Mouse (Mus musculus) liver, embryonic 11.5 days (tissue): ENCODE data around the gene Patj. TPM values are rescaled to one million over a fixed set of nuclear protein-coding genes. Genes with fewer than 3 reads are reported as not detected.
"Not testable (repeated sequence)": the region's sequence is repeated elsewhere in the genome, so short reads cannot be mapped to it uniquely, and the experiment has no call there.

Source experiments
- ATAC-seq: fragments of 200-750 bp; cut with Nextera tagmentation; replicated peaks from 2 replicates; pipeline ENCODE4 v1.8.0; 2017; ENCODE audit warnings: moderate number of reproducible peaks, mild to moderate bottlenecking, moderate TSS enrichment, moderate library complexity; ENCODE audit not compliant: low FRiP score
- DNase-seq: peaks from one replicate; pipeline ENCODE4 v3.0.0-alpha.2; 2017; ENCODE audit warnings: low spot score
- H3K27ac ChIP-seq: fragments of 300-500 bp; sonication (generic); 2 replicates; pipeline ENCODE4 v1.5.1; 2014; ENCODE audit warnings: mild to moderate bottlenecking, low read depth, low read length, control low read depth
- H3K27me3 ChIP-seq: fragments of 300-500 bp; sonication (generic); replicated peaks from 2 replicates; pipeline ENCODE4 v1.6.1; 2014; ENCODE audit warnings: low read length, mixed read lengths; ENCODE audit not compliant: control insufficient read depth, insufficient read depth
- H3K36me3 ChIP-seq: fragments of 300-500 bp; sonication (generic); 2 replicates; pipeline ENCODE4 v1.6.1; 2014; ENCODE audit warnings: mild to moderate bottlenecking, low read length, moderate library complexity, mixed read lengths; ENCODE audit not compliant: control insufficient read depth, insufficient read depth
- H3K4me1 ChIP-seq: fragments of 300-500 bp; sonication (generic); replicated peaks from 2 replicates; pipeline ENCODE4 v1.6.1; 2014; ENCODE audit warnings: low read length, mixed read lengths; ENCODE audit not compliant: control insufficient read depth, insufficient read depth
- H3K4me2 ChIP-seq: fragments of 300-500 bp; sonication (generic); 2 replicates; pipeline ENCODE4 v1.6.1; 2014; ENCODE audit warnings: mild to moderate bottlenecking, control low read depth, moderate library complexity
- H3K4me3 ChIP-seq: fragments of 300-500 bp; sonication (generic); 2 replicates; pipeline ENCODE4 v1.5.1; 2014; ENCODE audit warnings: low read depth, low read length, control low read depth
- H3K9ac ChIP-seq: fragments of 300-500 bp; sonication (generic); 2 replicates; pipeline ENCODE4 v1.6.1; 2014; ENCODE audit warnings: low read depth, low read length, control low read depth
- H3K9me3 ChIP-seq: fragments of 300-500 bp; sonication (generic); 2 replicates; pipeline ENCODE4 v1.6.1; 2016; ENCODE audit warnings: low read length, inconsistent platforms, mixed read lengths; ENCODE audit not compliant: control insufficient read depth
- WGBS: fragments of 180-500 bp; shearing (Covaris S2); extraction: QIAGEN DNeasy Blood & Tissue Kit; methylation state at CpG from one replicate; pipeline ENCODE4 v1.1.7; 2014; 5-methylcytosine and 5-hydroxymethylcytosine counted together
- polyA plus RNA-seq: library from polyadenylated mRNA; unstranded; fragments of >200 nt; fragmentation: Nextera tagmentation; extraction: Ambion mirVana; gene quantifications from 2 replicates; pipeline ENCODE4 v1.2.1, GENCODE M21; 2014

The Patj gene
- polyA plus RNA-seq, 1 experiment from 2014 or later, result 4.9 TPM

GRCm38 (mm10) chr4:98622180-98622579 is 226.6 kb downstream of the Patj start:
- no peaks in the 10 kb centered on the region for H3K36me3 ChIP-seq
- 56% methylated on average over 1 of the region's 1 CpGs for WGBS

DNA sequence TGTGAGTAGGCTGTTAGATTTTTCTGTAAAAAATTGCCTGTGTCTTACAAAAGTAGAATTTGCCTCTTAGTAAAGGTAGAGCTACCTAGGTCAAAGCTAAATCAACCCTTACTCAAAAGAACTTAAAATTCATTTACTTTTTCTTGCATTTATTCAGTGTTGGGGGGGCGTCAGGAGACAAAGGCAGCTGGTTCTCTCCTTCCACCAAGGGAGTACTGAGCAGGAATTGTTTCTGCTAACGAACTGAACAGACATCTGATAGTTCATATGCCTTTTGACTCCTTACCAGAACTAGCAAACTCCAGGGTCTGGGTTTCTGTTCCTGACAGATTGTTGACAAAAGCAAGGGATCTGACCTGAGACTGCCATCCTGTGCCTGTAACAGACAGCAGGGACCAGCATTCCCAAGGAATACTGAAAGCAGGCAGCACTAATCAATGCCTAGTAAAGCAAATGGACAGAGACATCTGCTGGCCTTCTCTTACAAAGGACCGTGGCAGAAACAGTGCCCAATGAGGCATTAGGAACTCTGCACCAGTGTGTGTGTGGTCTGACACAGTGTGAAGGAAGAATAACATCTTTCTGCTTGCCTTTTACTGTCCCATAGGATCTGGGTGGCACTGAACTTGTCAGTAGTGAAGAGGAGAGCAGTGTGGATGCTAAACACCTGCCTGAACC is 227.6 kb downstream of the Patj start:
- ATAC-seq (no peak), DNase-seq (no peak)
- Histone ChIP-seq H3K9me3 (no peaks in the 10 kb centered on the region), H3K9ac (no peak overlapping the region), H3K4me3 (no peak overlapping the region), H3K27ac (no peak overlapping the region), H3K27me3 (no peaks in the 10 kb centered on the region), H3K4me2 (no peak overlapping the region), H3K4me1 (no peaks in the 10 kb centered on the region), H3K36me3 (no peaks in the 10 kb centered on the region)
- WGBS, result 52% methylated on average over 3 of the region's 3 CpGs

More at GRCm38 (mm10) chr4:98622180-98622579, 226.6 kb downstream of the Patj start:
- no peak overlapping the region for H3K9ac ChIP-seq
- no peak for ATAC-seq
- H3K4me2 ChIP-seq, result no peak overlapping the region
- H3K4me3 ChIP-seq, result no peak overlapping the region
- no peaks in the 10 kb centered on the region for H3K4me1 ChIP-seq
- no peaks in the 10 kb centered on the region for H3K27me3 ChIP-seq
- no peak for DNase-seq
- H3K9me3 ChIP-seq, result no peaks in the 10 kb centered on the region
- no peak overlapping the region for H3K27ac ChIP-seq

- ATAC-seq, result no peak
- no peak overlapping the region for H3K27ac ChIP-seq
- H3K9me3 ChIP-seq, result no peaks in the 10 kb centered on the region
These were observed 232.7 kb downstream of the Patj start for GRCm38 (mm10) chr4:98628286-98628685.

DNA sequence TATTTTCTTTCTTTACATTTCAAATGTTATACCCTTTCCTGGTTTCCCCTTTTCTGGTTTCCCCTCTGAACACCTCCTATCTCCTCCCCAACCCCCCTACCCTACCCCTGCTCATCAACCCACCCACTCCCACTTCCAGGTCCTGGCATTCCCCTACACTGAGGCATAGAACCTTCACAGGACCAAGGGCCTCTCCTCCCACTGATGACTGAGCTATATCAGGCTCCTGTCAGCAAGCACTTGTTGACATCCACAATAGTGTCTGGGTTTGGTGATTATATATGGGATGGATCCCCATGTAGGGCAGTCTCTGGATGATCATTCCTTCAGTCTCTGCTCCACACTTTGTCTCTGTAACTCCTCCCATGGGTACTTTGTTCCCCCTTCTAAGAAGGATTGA is 233.6 kb downstream of the Patj start:
- H3K9ac ChIP-seq, DNase-seq, H3K36me3 ChIP-seq, ATAC-seq, H3K4me3 ChIP-seq, H3K27ac ChIP-seq, H3K27me3 ChIP-seq, H3K9me3 ChIP-seq, H3K4me2 ChIP-seq, H3K4me1 ChIP-seq: not testable (repeated sequence)

More at GRCm38 (mm10) chr4:98628286-98628685, 232.7 kb downstream of the Patj start:
- Histone ChIP-seq H3K9ac (no peak overlapping the region), H3K27me3 (no peaks in the 10 kb centered on the region), H3K4me3 (no peak overlapping the region), H3K4me1 (no peaks in the 10 kb centered on the region), H3K4me2 (no peak overlapping the region), H3K36me3 (no peaks in the 10 kb centered on the region)
- 84% methylated on average over 6 of the region's 6 CpGs for WGBS
- DNase-seq, result no peak

- no peak overlapping the region for H3K27ac ChIP-seq
- no peaks in the 10 kb centered on the region for H3K9me3 ChIP-seq
- H3K4me1 ChIP-seq, result no peaks in the 10 kb centered on the region
- H3K4me3 ChIP-seq, result no peak overlapping the region
- H3K27me3 ChIP-seq, result no peaks in the 10 kb centered on the region
- no peaks in the 10 kb centered on the region for H3K36me3 ChIP-seq
- ATAC-seq (no peak), DNase-seq (no peak)
- H3K4me2 ChIP-seq, result no peak overlapping the region
- 90% methylated on average over 18 of the region's 18 CpGs for WGBS
- no peak overlapping the region for H3K9ac ChIP-seq
These were observed 239.7 kb downstream of the Patj start for GRCm38 (mm10) chr4:98635140-98635837.

DNA sequence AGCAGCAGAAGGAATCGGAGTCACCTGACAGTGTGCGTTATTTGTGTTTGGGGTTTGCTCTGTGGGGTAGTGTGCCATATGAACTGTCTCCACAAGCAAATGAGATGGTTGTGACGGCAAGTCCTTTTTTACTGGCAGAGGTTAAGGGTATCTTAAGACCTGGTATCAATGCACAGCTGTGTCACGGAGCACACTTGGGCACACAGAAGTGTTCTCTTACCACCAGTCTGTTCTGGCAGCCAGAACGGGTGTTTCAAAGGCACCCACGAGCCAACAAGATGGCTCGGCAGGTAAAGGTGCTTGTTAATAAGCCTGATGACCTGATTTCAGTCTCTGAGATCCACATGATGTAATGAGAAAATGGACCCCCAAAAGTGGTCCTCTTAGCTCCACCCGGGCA is 243.1 kb downstream of the Patj start:
- Histone ChIP-seq H3K9ac (no peak overlapping the region), H3K36me3 (no peaks in the 10 kb centered on the region), H3K4me3 (no peak overlapping the region), H3K9me3 (no peaks in the 10 kb centered on the region), H3K27ac (no peak overlapping the region), H3K27me3 (no peaks in the 10 kb centered on the region), H3K4me2 (no peak overlapping the region), H3K4me1 (no peaks in the 10 kb centered on the region)
- DNase-seq (no peak), ATAC-seq (no peak)
- 86% methylated on average over 8 of the region's 8 CpGs for WGBS

GRCm38 (mm10) chr4:98653650-98654049 is 258.1 kb downstream of the Patj start:
- H3K4me2 ChIP-seq, result no peak overlapping the region
- H3K9me3 ChIP-seq, result no peaks in the 10 kb centered on the region
- H3K4me1 ChIP-seq, result no peaks in the 10 kb centered on the region
- H3K9ac ChIP-seq, result no peak overlapping the region
- WGBS, result 47% methylated on average over 7 of the region's 7 CpGs
- no peaks in the 10 kb centered on the region for H3K36me3 ChIP-seq
- no peaks in the 10 kb centered on the region for H3K27me3 ChIP-seq
- ATAC-seq, result no peak
- no peak overlapping the region for H3K27ac ChIP-seq
- DNase-seq, result no peak
- H3K4me3 ChIP-seq, result no peak overlapping the region

DNA sequence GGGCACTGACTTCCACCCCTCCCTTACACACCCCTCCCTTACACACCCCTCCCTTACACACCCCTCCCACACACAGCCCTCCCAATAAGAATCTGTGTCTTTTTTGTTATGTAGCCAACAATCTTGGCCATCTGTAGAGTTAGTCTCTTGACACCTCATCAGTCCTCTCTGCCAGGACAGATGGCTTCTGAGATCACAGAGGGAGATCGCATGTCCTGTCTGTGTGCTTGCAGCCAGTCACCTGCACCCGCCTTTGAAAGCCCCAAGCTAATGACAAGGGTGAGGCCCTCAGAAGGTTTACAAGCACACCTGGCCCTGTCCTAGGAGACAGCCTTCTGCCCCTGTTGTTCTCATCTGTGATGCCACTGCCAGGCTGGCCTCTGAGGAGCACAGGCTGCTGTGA is 258.8 kb downstream of the Patj start:
- no peak for ATAC-seq
- H3K4me2 ChIP-seq, result no peak overlapping the region
- 57% methylated on average over 2 of the region's 2 CpGs for WGBS
- no peak overlapping the region for H3K9ac ChIP-seq
- H3K9me3 ChIP-seq, result no peaks in the 10 kb centered on the region
- H3K27ac ChIP-seq, result no peak overlapping the region
- H3K4me3 ChIP-seq, result no peak overlapping the region
- no peaks in the 10 kb centered on the region for H3K36me3 ChIP-seq
- H3K4me1 ChIP-seq, result no peaks in the 10 kb centered on the region
- DNase-seq, result no peak
- H3K27me3 ChIP-seq, result no peaks in the 10 kb centered on the region

DNA sequence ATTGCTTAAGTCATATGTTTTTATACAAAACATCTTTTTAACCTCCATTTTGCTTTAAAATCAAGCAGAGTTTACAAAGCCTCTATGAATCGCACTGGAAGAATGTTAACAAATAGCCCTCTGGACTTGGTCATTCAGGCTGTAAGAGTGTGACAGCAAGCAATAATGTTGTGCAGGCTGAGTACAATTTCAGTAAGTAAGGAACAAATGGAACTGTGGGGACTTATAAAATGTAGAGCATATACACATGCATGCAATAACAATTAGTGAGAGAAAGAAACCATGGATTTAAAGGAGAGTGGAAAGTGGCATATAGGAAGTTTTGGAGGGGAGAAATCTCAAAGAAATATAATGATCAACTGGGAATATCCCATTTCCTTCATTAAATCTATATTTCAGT is 261.2 kb downstream of the Patj start:
- no peak overlapping the region for H3K9ac ChIP-seq
- H3K4me3 ChIP-seq, result no peak overlapping the region
- no peaks in the 10 kb centered on the region for H3K9me3 ChIP-seq
- no peaks in the 10 kb centered on the region for H3K4me1 ChIP-seq
- WGBS, result 87% methylated on average over 1 of the region's 1 CpGs
- DNase-seq, result no peak
- no peak overlapping the region for H3K4me2 ChIP-seq
- no peaks in the 10 kb centered on the region for H3K27me3 ChIP-seq
- no peaks in the 10 kb centered on the region for H3K36me3 ChIP-seq
- no peak for ATAC-seq
- H3K27ac ChIP-seq, result no peak overlapping the region
